Mouse (Mus musculus): Measurements from ENCODE around the gene Tmcc3.

DNA sequence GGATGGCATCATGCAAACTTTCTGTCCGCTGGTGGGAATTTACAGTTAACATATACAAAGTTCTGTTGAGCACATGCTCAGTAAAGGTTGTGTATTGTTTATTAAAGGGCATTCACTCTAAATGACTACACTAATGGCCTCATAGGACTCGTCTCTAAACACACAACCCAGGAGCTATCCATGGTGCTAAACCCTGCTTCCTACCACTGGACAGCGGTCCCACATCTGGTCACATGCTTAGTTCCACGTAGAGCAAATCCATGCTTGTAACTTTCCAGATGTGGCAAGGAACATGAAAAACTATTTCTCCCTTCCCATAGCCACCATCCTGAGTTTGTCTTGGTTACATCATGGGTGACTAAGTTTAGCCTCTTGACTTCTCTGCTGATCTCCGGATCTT is 6.2 kb upstream of the Tmcc3 start:
- TF ChIP-seq CHD2 (IDR thresholded peaks at IDR 0.05; ENCODE audit: low read depth, low read length) (no peak), MAFK (IDR thresholded peaks at IDR 0.05; ENCODE audit: insufficient read depth, low read depth, low read length) (no peak), ZC3H11A (IDR thresholded peaks at IDR 0.05; ENCODE audit: borderline replicate concordance, low read depth, low read length) (no peak)
